Mouse (Mus musculus) E14TG2a.4 (cell line): ENCODE measurements around the gene Crtc1.

Experiments used
- CTCF ChIP-seq: conservative IDR thresholded peaks from 2 replicates; pipeline ENCODE4 v1.5.1; 2014; ENCODE audit warnings: low read length
- NANOG ChIP-seq: IDR thresholded peaks from 2 replicates; pipeline ENCODE4 v1.6.1; 2014; ENCODE audit warnings: borderline replicate concordance, low read length, mixed read lengths
- POU5F1 ChIP-seq: IDR thresholded peaks from 2 replicates; pipeline ENCODE4 v1.6.1; 2014; ENCODE audit warnings: low read length, borderline replicate concordance

- TF ChIP-seq CTCF (peak; percentile 24), POU5F1 (no peak), NANOG (no peak)
Observed at GRCm38 (mm10) chr8:70404212-70404611, 35.2 kb downstream of the Crtc1 start.
